23 mouse cellular contexts compared by ENCODE assay signal in the genomic region with DNA sequence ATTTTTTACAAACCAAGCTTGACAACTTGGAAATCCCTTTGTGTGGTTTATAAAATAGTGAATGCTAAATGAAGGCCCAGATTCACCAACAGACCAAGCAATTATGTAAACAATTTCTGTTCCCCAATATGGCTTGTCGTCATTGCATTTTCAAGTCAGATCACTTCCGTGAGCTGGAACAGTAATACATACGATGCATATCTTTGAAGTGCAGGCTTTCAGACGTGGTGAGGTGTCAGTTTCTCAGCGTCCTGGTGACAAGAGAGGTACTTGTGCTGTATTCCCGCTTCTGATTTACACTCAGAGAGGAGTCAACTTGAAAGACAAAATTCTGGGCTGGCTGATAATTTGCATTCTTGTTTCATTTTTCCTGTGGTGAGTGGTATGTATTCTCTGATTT.
DNase-seq lines count a peak whose midpoint lies in the region; ATAC-seq and TF ChIP-seq lines count a peak whose summit lies in the region.
"Had no signal": no experiment of that assay in that cellular context is flagged by ENCODE, and none has a peak within 500 bp of the region (broad histone marks: within the 10 kb centered on the region; RNA-seq: fewer than 3 reads in every experiment).

No protein-coding gene starts in this region.

- intact Hi-C loops in heart, postnatal 36 days (cut with DNase I), result no loop called here

- in situ Hi-C loops in CH12.LX (cut with MboI; ENCODE audit: low pct_ligation_motif_present, low pct_unique_long_range_greater_than_20kb, low sequenced_read_pairs), result no loop called here

- H3K9ac ChIP-seq in embryonic facial prominence, embryonic 14.5 days (ENCODE audit: low read depth, low read length), result no peak overlapping the region
- H3K9ac ChIP-seq in CH12.LX (ENCODE audit: insufficient read depth, low read depth), result no peak overlapping the region
- H3K9ac ChIP-seq: intestine, embryonic 15.5 days; limb, embryonic 13.5 days; neural tube, embryonic 15.5 days; stomach, embryonic 15.5 days had no signal

- H3K36me3 ChIP-seq in embryonic facial prominence, embryonic 14.5 days (ENCODE audit: control insufficient read depth, insufficient read depth, low read length), result no peaks in the 10 kb centered on the region
- no peaks in the 10 kb centered on the region for H3K36me3 ChIP-seq in embryonic facial prominence, embryonic 10.5 days (replicated peaks)
- no peaks in the 10 kb centered on the region for H3K36me3 ChIP-seq in CH12.LX (replicated peaks in 1 of 2; ENCODE audit: control insufficient read depth in 1 of 2, insufficient read depth in 1 of 2, low read length in 1 of 2)
- H3K36me3 ChIP-seq: intestine, embryonic 15.5 days; limb, embryonic 13.5 days; neural tube, embryonic 15.5 days; stomach, embryonic 15.5 days had no signal

- no peak for TF ChIP-seq EP300 in CH12.LX (IDR thresholded peaks at IDR 0.05; ENCODE audit: low read length)

- H3K4me2 ChIP-seq in embryonic facial prominence, embryonic 14.5 days (ENCODE audit: low read depth, low read length), result no peak overlapping the region
- peak overlapping the region; percentile 7; the same call in 1 of the 2 replicates for H3K4me2 ChIP-seq in CH12.LX (ENCODE audit: insufficient read depth, low read depth, poor library complexity, severe bottlenecking)
- H3K4me2 ChIP-seq: intestine, embryonic 15.5 days; limb, embryonic 13.5 days; liver, embryonic 11.5 days; neural tube, embryonic 15.5 days; stomach, embryonic 15.5 days had no signal

- H3K79me2 ChIP-seq in CH12.LX (replicated peaks; ENCODE audit: control insufficient read depth, extremely low read depth, insufficient read depth, poor library complexity, severe bottlenecking), result no peaks in the 10 kb centered on the region

- H3K9me3 ChIP-seq in embryonic facial prominence, embryonic 14.5 days (ENCODE audit: control insufficient read depth, low read length), result no peaks in the 10 kb centered on the region
- H3K9me3 ChIP-seq in embryonic facial prominence, embryonic 10.5 days, result no peaks in the 10 kb centered on the region
- H3K9me3 ChIP-seq in CH12.LX (replicated peaks; ENCODE audit: low read length), result peaks cover 2% of the 10 kb centered on the region
- H3K9me3 ChIP-seq: intestine, embryonic 15.5 days; limb, embryonic 13.5 days; neural tube, embryonic 15.5 days; stomach, embryonic 15.5 days had no signal

- peak; percentile 5 for DNase-seq in embryonic facial prominence, embryonic 14.5 days (ENCODE audit: low spot score)
- no peak for DNase-seq in embryonic facial prominence, embryonic 10.5 days (ENCODE audit: low spot score)
- peak; percentile 19 for DNase-seq in heart, adult 11 months
- no peak for DNase-seq in heart, postnatal 36 days
- DNase-seq in CH12.LX (ENCODE audit: extremely low read depth), result no peak
- peak; percentile 9 for DNase-seq in mesoderm, embryonic 11.5 days (ENCODE audit: low read depth, low spot score)
- DNase-seq: adrenal gland, postnatal 25 days; cerebellum, adult 8-10 months; cerebellum, postnatal 25 days; heart, postnatal 14 days; kidney, adult 2 months; kidney, postnatal 36 days; lung, postnatal 4 days; right cerebral cortex, postnatal 25 days had no signal

- TF ChIP-seq CTCF in CH12.LX (conservative IDR thresholded peaks at IDR 0.05 in 1 of 2, IDR thresholded peaks at IDR 0.05 in 1 of 2; ENCODE audit: low read depth in 2 of 2, low read length in 2 of 2), result no peak

- no peak for TF ChIP-seq POLR2A in CH12.LX (IDR thresholded peaks at IDR 0.05; ENCODE audit: low read depth, low read length)

- no peak overlapping the region for H3K4me3 ChIP-seq in embryonic facial prominence, embryonic 14.5 days (ENCODE audit: low read depth, low read length)
- no peak overlapping the region for H3K4me3 ChIP-seq in embryonic facial prominence, embryonic 10.5 days
- H3K4me3 ChIP-seq in CH12.LX (replicated peaks in 1 of 3; ENCODE audit: low read depth in 2 of 3, low read length in 2 of 3, poor library complexity in 1 of 3), result no peak overlapping the region
- H3K4me3 ChIP-seq: intestine, embryonic 15.5 days; layer of hippocampus, adult 2 months; limb, embryonic 13.5 days; megakaryocyte, embryonic 14.5 days; neural tube, embryonic 15.5 days; stomach, embryonic 15.5 days had no signal

- dilution Hi-C loops in CH12.LX (cut with MboI; ENCODE audit: extremely low pct_ligation_motif_present, extremely low pct_unique_long_range_greater_than_20kb, low sequenced_read_pairs), result no loop called here

- ATAC-seq in embryonic facial prominence, embryonic 14.5 days (ENCODE audit: low read depth), result no peak
- ATAC-seq in inflammation-experienced regulatory T-cells, adult 6 months, result no peak
- ATAC-seq: hindbrain, embryonic 16.5 days; intestine, embryonic 15.5 days had no signal

- WGBS in embryonic facial prominence, embryonic 14.5 days, result 35% methylated on average over 6 of the region's 6 CpGs
- 75% methylated on average over 6 of the region's 6 CpGs for WGBS in embryonic facial prominence, embryonic 10.5 days

- no peaks in the 10 kb centered on the region for H3K4me1 ChIP-seq in embryonic facial prominence, embryonic 14.5 days (ENCODE audit: control insufficient read depth, insufficient read depth, low read length)
- H3K4me1 ChIP-seq in embryonic facial prominence, embryonic 10.5 days, result no peaks in the 10 kb centered on the region
- H3K4me1 ChIP-seq in CH12.LX (ENCODE audit: control insufficient read depth in 1 of 2, insufficient read depth in 2 of 2), result peaks cover 3 to 4% of the 10 kb centered on the region in 2 experiments; a peak in 3 of 4 replicates
- H3K4me1 ChIP-seq: intestine, embryonic 15.5 days; limb, embryonic 13.5 days; stomach, embryonic 15.5 days had no signal

- H3K27me3 ChIP-seq in embryonic facial prominence, embryonic 14.5 days (replicated peaks; ENCODE audit: control insufficient read depth, insufficient read depth, low read length), result no peaks in the 10 kb centered on the region
- no peaks in the 10 kb centered on the region for H3K27me3 ChIP-seq in embryonic facial prominence, embryonic 10.5 days (replicated peaks; ENCODE audit: low read depth, poor library complexity, severe bottlenecking)
- H3K27me3 ChIP-seq in CH12.LX (replicated peaks), result no peaks in the 10 kb centered on the region
- H3K27me3 ChIP-seq: intestine, embryonic 15.5 days; limb, embryonic 13.5 days; megakaryocyte, embryonic 14.5 days; neural tube, embryonic 15.5 days; stomach, embryonic 15.5 days had no signal

- TF ChIP-seq RAD21 in CH12.LX (IDR thresholded peaks at IDR 0.05; ENCODE audit: low read depth, low read length), result no peak

- no peak overlapping the region for H3K27ac ChIP-seq in embryonic facial prominence, embryonic 14.5 days (replicated peaks; ENCODE audit: low read depth, low read length)
- no peak overlapping the region for H3K27ac ChIP-seq in embryonic facial prominence, embryonic 10.5 days (replicated peaks)
- no peak overlapping the region for H3K27ac ChIP-seq in CH12.LX (ENCODE audit: insufficient read depth, low read depth)
- H3K27ac ChIP-seq: intestine, embryonic 15.5 days; layer of hippocampus, adult 2 months; limb, embryonic 13.5 days; neural tube, embryonic 15.5 days; stomach, embryonic 15.5 days had no signal

TF ChIP-seq in CH12.LX, 34 proteins besides CTCF, POLR2A, EP300 and RAD21:
- no peak for TF ChIP-seq TBP (conservative IDR thresholded peaks at IDR 0.05; ENCODE audit: low read depth, low read length)
- no peak for TF ChIP-seq RCOR1 (conservative IDR thresholded peaks at IDR 0.05; ENCODE audit: low read depth, low read length)
- TF ChIP-seq JUND (conservative IDR thresholded peaks at IDR 0.05; ENCODE audit: low read depth, low read length), result no peak
- TF ChIP-seq CHD1 (IDR thresholded peaks at IDR 0.05; ENCODE audit: low read depth, low read length), result no peak
- no peak for TF ChIP-seq PAX5 (IDR thresholded peaks at IDR 0.05; ENCODE audit: low read length)
- no peak for TF ChIP-seq MAZ (IDR thresholded peaks at IDR 0.05; ENCODE audit: low read depth, low read length)
- no peak for TF ChIP-seq USF2 (conservative IDR thresholded peaks at IDR 0.05; ENCODE audit: low read depth, low read length)
- TF ChIP-seq CHD2 (IDR thresholded peaks at IDR 0.05; ENCODE audit: low read length), result no peak
- TF ChIP-seq USF1 (IDR thresholded peaks at IDR 0.05; ENCODE audit: low read depth, low read length), result no peak
- TF ChIP-seq MEF2A (IDR thresholded peaks at IDR 0.05; ENCODE audit: borderline replicate concordance, low read depth, low read length), result no peak
- TF ChIP-seq SIN3A (IDR thresholded peaks at IDR 0.05; ENCODE audit: low read length), result no peak
- TF ChIP-seq JUN (IDR thresholded peaks at IDR 0.05; ENCODE audit: insufficient read depth, low read depth, low read length), result no peak
- TF ChIP-seq ETS1 (conservative IDR thresholded peaks at IDR 0.05; ENCODE audit: low read depth, low read length), result no peak
- TF ChIP-seq MYC (IDR thresholded peaks at IDR 0.05; ENCODE audit: low read depth, low read length), result no peak
- TF ChIP-seq POLR2AphosphoS2 (IDR thresholded peaks at IDR 0.05; ENCODE audit: low read depth, low read length), result no peak
- no peak for TF ChIP-seq ZNF384 (IDR thresholded peaks at IDR 0.05; ENCODE audit: low read depth, low read length)
- TF ChIP-seq MXI1 (IDR thresholded peaks at IDR 0.05; ENCODE audit: low read depth, low read length), result no peak
- TF ChIP-seq HCFC1 (IDR thresholded peaks at IDR 0.05; ENCODE audit: low read depth, low read length), result no peak
- no peak for TF ChIP-seq TCF12 (IDR thresholded peaks at IDR 0.05; ENCODE audit: low read depth, low read length)
TF ChIP-seq in CH12.LX: peak in this region for 0.

Comparison
In these comparisons a context has a peak if more than half of its experiments do, and no peak if none do; other contexts are left out.
1. DNase-seq: peak in embryonic facial prominence, embryonic 14.5 days (single experiment), heart, adult 11 months (single experiment) and mesoderm, embryonic 11.5 days (single experiment); none in embryonic facial prominence, embryonic 10.5 days (single experiment), heart, postnatal 36 days (0 of 2) and CH12.LX (single experiment).